Mouse (Mus musculus) bone marrow, adult 2 months (tissue): ENCODE measurements around the gene Dvl3.

Experiments used
- CTCF ChIP-seq: fragments of 200-500 bp; IDR thresholded peaks from 2 replicates; pipeline ENCODE4 v1.5.1; 2011; ENCODE audit warnings: low read length, control low read depth; ENCODE audit not compliant: control insufficient read depth, insufficient read depth
- POLR2A ChIP-seq: fragments of 200-500 bp; IDR thresholded peaks from 2 replicates; pipeline ENCODE4 v1.6.1; 2011; ENCODE audit warnings: low read depth, mild to moderate bottlenecking, control low read depth, low read length, borderline replicate concordance; ENCODE audit not compliant: control insufficient read depth

DNA sequence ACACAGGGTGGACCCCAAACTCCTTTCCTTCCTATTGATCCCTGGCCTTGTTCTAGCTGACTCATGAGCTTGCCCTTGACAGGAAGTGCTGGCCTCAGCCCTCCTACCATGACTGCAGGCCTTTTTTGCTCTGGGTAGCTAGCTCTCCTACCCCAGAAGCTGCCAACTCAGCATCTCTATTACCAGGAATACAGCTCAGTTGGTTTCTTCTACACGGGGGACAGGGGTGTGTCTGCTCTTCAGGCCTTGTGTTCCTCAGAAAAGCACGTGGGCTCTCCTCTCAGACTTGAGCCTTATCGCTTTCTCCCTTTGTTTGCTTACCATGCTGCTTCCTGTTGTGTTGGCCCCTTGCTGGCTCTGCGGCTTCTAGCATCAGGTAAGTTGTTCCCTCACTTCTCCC lies 23.7 kb downstream of the Dvl3 start:
- no peak for TF ChIP-seq CTCF
- TF ChIP-seq POLR2A: no peak
